Mouse (Mus musculus): ENCODE measurements around the gene Tubb3. TPM values are rescaled to one million over a fixed set of nuclear protein-coding genes. Genes with fewer than 3 reads are reported as not detected.
A peak's percentile ranks its signal among the peaks of the same experiment; 100 is the strongest.

The Tubb3 gene
- polyA plus RNA-seq, 1 experiment from 2014 or later, result 4.8 TPM

- H3K27ac ChIP-seq (ENCODE audit: low read length), result no peak overlapping the region
- no peaks in the 10 kb centered on the region for H3K9me3 ChIP-seq (ENCODE audit: low read length)
- H3K36me3 ChIP-seq (ENCODE audit: insufficient read depth, low read length), result peaks cover 79% of the 10 kb centered on the region
- H3K4me2 ChIP-seq (replicated peaks; ENCODE audit: low read depth, low read length), result no peak overlapping the region
- no peaks in the 10 kb centered on the region for H3K27me3 ChIP-seq (ENCODE audit: insufficient read depth, low read length)
- H3K9ac ChIP-seq (replicated peaks; ENCODE audit: low read length), result no peak overlapping the region
- ATAC-seq (ENCODE audit: low FRiP score, low TSS enrichment), result no peak; the same call in 1 of the 2 replicates
- no peak overlapping the region for H3K4me3 ChIP-seq (ENCODE audit: low read length)
- 95% methylated on average over 7 of the region's 7 CpGs for WGBS
- no peaks in the 10 kb centered on the region for H3K4me1 ChIP-seq (ENCODE audit: insufficient read depth, low read length)
Observed at GRCm38 (mm10) chr8:123389026-123389425, 22.2 kb upstream of the Tubb3 start.

GRCm38 (mm10) chr8:123398308-123398707 is 12.9 kb upstream of the Tubb3 start:
- no peaks in the 10 kb centered on the region for H3K27me3 ChIP-seq (ENCODE audit: insufficient read depth, low read length)
- no peak for ATAC-seq (ENCODE audit: low FRiP score, low TSS enrichment)
- H3K4me1 ChIP-seq (ENCODE audit: insufficient read depth, low read length), result no peaks in the 10 kb centered on the region
- no peak overlapping the region for H3K9ac ChIP-seq (replicated peaks; ENCODE audit: low read length)
- H3K27ac ChIP-seq (ENCODE audit: low read length), result no peak overlapping the region
- no peak overlapping the region for H3K4me2 ChIP-seq (replicated peaks; ENCODE audit: low read depth, low read length)
- no peaks in the 10 kb centered on the region for H3K9me3 ChIP-seq (ENCODE audit: low read length)
- H3K36me3 ChIP-seq (ENCODE audit: insufficient read depth, low read length), result peaks cover 83% of the 10 kb centered on the region
- H3K4me3 ChIP-seq (ENCODE audit: low read length), result no peak overlapping the region
- 94% methylated on average over 13 of the region's 13 CpGs for WGBS

- H3K27ac ChIP-seq (ENCODE audit: low read length), result no peak overlapping the region
- no peak for ATAC-seq (ENCODE audit: low FRiP score, low TSS enrichment)
- peaks cover 51% of the 10 kb centered on the region for H3K36me3 ChIP-seq (ENCODE audit: insufficient read depth, low read length)
- no peaks in the 10 kb centered on the region for H3K27me3 ChIP-seq (ENCODE audit: insufficient read depth, low read length)
- no peaks in the 10 kb centered on the region for H3K9me3 ChIP-seq (ENCODE audit: low read length)
- no peak overlapping the region for H3K4me2 ChIP-seq (replicated peaks; ENCODE audit: low read depth, low read length)
- no peaks in the 10 kb centered on the region for H3K4me1 ChIP-seq (ENCODE audit: insufficient read depth, low read length)
- H3K9ac ChIP-seq (replicated peaks; ENCODE audit: low read length), result no peak overlapping the region
- H3K4me3 ChIP-seq (ENCODE audit: low read length), result no peak overlapping the region
- WGBS, result 89% methylated on average over 9 of the region's 9 CpGs
Observed at GRCm38 (mm10) chr8:123401936-123402335, 9.3 kb upstream of the Tubb3 start.

GRCm38 (mm10) chr8:123402730-123403326 is 8.4 kb upstream of the Tubb3 start:
- H3K36me3 ChIP-seq (ENCODE audit: insufficient read depth, low read length), result peaks cover 42% of the 10 kb centered on the region
- H3K4me2 ChIP-seq (replicated peaks; ENCODE audit: low read depth, low read length), result no peak overlapping the region
- no peak for ATAC-seq (ENCODE audit: low FRiP score, low TSS enrichment)
- H3K4me3 ChIP-seq (ENCODE audit: low read length), result no peak overlapping the region
- 84% methylated on average over 9 of the region's 9 CpGs for WGBS
- H3K27ac ChIP-seq (ENCODE audit: low read length), result no peak overlapping the region
- H3K9ac ChIP-seq (replicated peaks; ENCODE audit: low read length), result no peak overlapping the region
- peaks cover 1% of the 10 kb centered on the region; the same call in 1 of the 2 replicates for H3K27me3 ChIP-seq (ENCODE audit: insufficient read depth, low read length)
- no peaks in the 10 kb centered on the region for H3K4me1 ChIP-seq (ENCODE audit: insufficient read depth, low read length)
- H3K9me3 ChIP-seq (ENCODE audit: low read length), result no peaks in the 10 kb centered on the region

- Histone ChIP-seq H3K27me3 (ENCODE audit: insufficient read depth, low read length) (peaks cover 9% of the 10 kb centered on the region; the same call in 1 of the 2 replicates), H3K9ac (replicated peaks; ENCODE audit: low read length) (no peak overlapping the region), H3K36me3 (ENCODE audit: insufficient read depth, low read length) (peaks cover 25% of the 10 kb centered on the region), H3K4me1 (ENCODE audit: insufficient read depth, low read length) (no peaks in the 10 kb centered on the region), H3K27ac (ENCODE audit: low read length) (no peak overlapping the region), H3K4me3 (ENCODE audit: low read length) (no peak overlapping the region), H3K4me2 (replicated peaks; ENCODE audit: low read depth, low read length) (no peak overlapping the region), H3K9me3 (ENCODE audit: low read length) (no peaks in the 10 kb centered on the region)
- 26% methylated on average over 8 of the region's 8 CpGs for WGBS
- no peak for ATAC-seq (ENCODE audit: low FRiP score, low TSS enrichment)
Observed at GRCm38 (mm10) chr8:123404521-123404920, 6.7 kb upstream of the Tubb3 start.

- peaks cover 31% of the 10 kb centered on the region for H3K27me3 ChIP-seq (ENCODE audit: insufficient read depth, low read length)
- H3K4me2 ChIP-seq (replicated peaks; ENCODE audit: low read depth, low read length), result no peak within 1 kb of the TSS
- H3K27ac ChIP-seq (ENCODE audit: low read length), result no peak within 1 kb of the TSS
- no peak within 1 kb of the TSS for H3K4me3 ChIP-seq (ENCODE audit: low read length)
- WGBS, result 11% methylated on average over 4 of the region's 4 CpGs
- H3K9ac ChIP-seq (replicated peaks; ENCODE audit: low read length), result no peak within 1 kb of the TSS
- no peak for ATAC-seq (ENCODE audit: low FRiP score, low TSS enrichment)
- H3K36me3 ChIP-seq (ENCODE audit: insufficient read depth, low read length), result peaks cover 12% of the 10 kb centered on the region
- peaks cover 18% of the 10 kb centered on the region for H3K4me1 ChIP-seq (ENCODE audit: insufficient read depth, low read length)
- H3K9me3 ChIP-seq (ENCODE audit: low read length), result no peaks in the 10 kb centered on the region
Observed at GRCm38 (mm10) chr8:123406786-123407185, 4.4 kb upstream of the Tubb3 start, which contains the start of gene Mc1r. Mc1r (plus strand) TSS chr8:123407107.

GRCm38 (mm10) chr8:123407612-123408011 is 3.6 kb upstream of the Tubb3 start:
- WGBS, result 91% methylated on average over 13 of the region's 13 CpGs
- no peak for ATAC-seq (ENCODE audit: low FRiP score, low TSS enrichment)

GRCm38 (mm10) chr8:123408586-123409544 is 2.4 kb upstream of the Tubb3 start:
- Histone ChIP-seq H3K36me3 (ENCODE audit: insufficient read depth, low read length) (no peaks in the 10 kb centered on the region), H3K9me3 (ENCODE audit: low read length) (no peaks in the 10 kb centered on the region), H3K4me2 (replicated peaks; ENCODE audit: low read depth, low read length) (no peak overlapping the region), H3K4me3 (ENCODE audit: low read length) (no peak overlapping the region), H3K4me1 (ENCODE audit: insufficient read depth, low read length) (peaks cover 18% of the 10 kb centered on the region), H3K27me3 (ENCODE audit: insufficient read depth, low read length) (peaks cover 52% of the 10 kb centered on the region), H3K27ac (ENCODE audit: low read length) (no peak overlapping the region), H3K9ac (replicated peaks; ENCODE audit: low read length) (no peak overlapping the region)
- no peak for ATAC-seq (ENCODE audit: low FRiP score, low TSS enrichment)
- 72% methylated on average over 9 of the region's 9 CpGs for WGBS

More at GRCm38 (mm10) chr8:123407612-123408011, 3.6 kb upstream of the Tubb3 start:
- H3K4me2 ChIP-seq (replicated peaks; ENCODE audit: low read depth, low read length), result no peak overlapping the region
- H3K9me3 ChIP-seq (ENCODE audit: low read length), result no peaks in the 10 kb centered on the region
- H3K9ac ChIP-seq (replicated peaks; ENCODE audit: low read length), result no peak overlapping the region
- H3K27me3 ChIP-seq (ENCODE audit: insufficient read depth, low read length), result peaks cover 40% of the 10 kb centered on the region
- peaks cover 18% of the 10 kb centered on the region for H3K4me1 ChIP-seq (ENCODE audit: insufficient read depth, low read length)
- no peak overlapping the region for H3K4me3 ChIP-seq (ENCODE audit: low read length)
- H3K36me3 ChIP-seq (ENCODE audit: insufficient read depth, low read length), result peaks cover 8% of the 10 kb centered on the region
- no peak overlapping the region for H3K27ac ChIP-seq (ENCODE audit: low read length)

GRCm38 (mm10) chr8:123410049-123410587 is 1.1 kb upstream of the Tubb3 start:
- Histone ChIP-seq H3K9ac (replicated peaks; ENCODE audit: low read length) (no peak overlapping the region), H3K9me3 (ENCODE audit: low read length) (no peaks in the 10 kb centered on the region), H3K27ac (ENCODE audit: low read length) (no peak overlapping the region), H3K36me3 (ENCODE audit: insufficient read depth, low read length) (no peaks in the 10 kb centered on the region), H3K4me3 (ENCODE audit: low read length) (no peak overlapping the region), H3K4me2 (replicated peaks; ENCODE audit: low read depth, low read length) (no peak overlapping the region), H3K4me1 (ENCODE audit: insufficient read depth, low read length) (peaks cover 18% of the 10 kb centered on the region), H3K27me3 (ENCODE audit: insufficient read depth, low read length) (peaks cover 56% of the 10 kb centered on the region)
- 0 out of 2 replicates have a peak, but pooled peaks have one; percentile 9 for ATAC-seq (ENCODE audit: low FRiP score, low TSS enrichment)
- WGBS, result 54% methylated on average over 8 of the region's 8 CpGs
